Mouse (Mus musculus) ES-E14 (cell line): ENCODE data around the gene Syce1l. TPM values are rescaled to one million over a fixed set of nuclear protein-coding genes. Genes with fewer than 3 reads are reported as not detected.

Experiments
- DNase-seq: peaks from one replicate; pipeline ENCODE4 v3.0.0-alpha.2; 2013; ENCODE audit warnings: low read depth, low spot score
- H3K27ac ChIP-seq: 2 replicates; pipeline ENCODE4 v1.5.1; 2012; ENCODE audit warnings: low read depth, mild to moderate bottlenecking, low read length, moderate library complexity, mixed read lengths; ENCODE audit not compliant: poor library complexity, insufficient read depth, severe bottlenecking
- H3K36me3 ChIP-seq: 2 replicates; pipeline ENCODE4 v1.6.1; 2012; ENCODE audit warnings: mild to moderate bottlenecking, low read length, moderate library complexity, mixed read lengths; ENCODE audit not compliant: control insufficient read depth, poor library complexity, insufficient read depth, severe bottlenecking
- H3K4me1 ChIP-seq, 2 experiments: fragments of 150-350 bp in 1 of 2; sonication (generic) in 1 of 2; 2 replicates each; pipeline ENCODE4 v1.6.1; 2012; ENCODE audit warnings: low read length in 2 of 2, mild to moderate bottlenecking in 1 of 2, mixed read lengths in 1 of 2; ENCODE audit not compliant: control insufficient read depth in 2 of 2, insufficient read depth in 2 of 2, poor library complexity in 1 of 2
- H3K4me3 ChIP-seq, 2 experiments: fragments of 150-350 bp in 1 of 2; sonication (generic) in 1 of 2; 2 replicates each; pipeline ENCODE4 v1.5.1; 2012; ENCODE audit warnings: low read length in 2 of 2, low read depth in 1 of 2, mild to moderate bottlenecking in 1 of 2, mixed read lengths in 1 of 2; ENCODE audit not compliant: insufficient read depth in 1 of 2, poor library complexity in 1 of 2, severe bottlenecking in 1 of 2
- H3K9ac ChIP-seq: 2 replicates; pipeline ENCODE4 v1.6.1; 2012; ENCODE audit warnings: low read depth, mild to moderate bottlenecking, low read length, mixed read lengths; ENCODE audit not compliant: poor library complexity, insufficient read depth, severe bottlenecking
- H3K9me3 ChIP-seq: fragments of 150-350 bp; sonication (generic); 2 replicates; pipeline ENCODE4 v1.6.1; 2012; ENCODE audit warnings: low read depth, mild to moderate bottlenecking, low read length; ENCODE audit not compliant: control insufficient read depth, insufficient read depth
- CHD2 ChIP-seq: IDR thresholded peaks from 2 replicates; pipeline ENCODE4 v1.6.1; 2014; ENCODE audit warnings: mild to moderate bottlenecking, low read depth, low read length, inconsistent platforms
- HCFC1 ChIP-seq: IDR thresholded peaks from 2 replicates; pipeline ENCODE4 v1.6.1; 2012; ENCODE audit warnings: low read length, inconsistent platforms, borderline replicate concordance; ENCODE audit not compliant: insufficient read depth
- MAFK ChIP-seq: IDR thresholded peaks from 2 replicates; pipeline ENCODE4 v1.6.1; 2014; ENCODE audit warnings: mild to moderate bottlenecking, low read depth, low read length, inconsistent platforms; ENCODE audit not compliant: insufficient read depth
- ZC3H11A ChIP-seq: IDR thresholded peaks from 2 replicates; pipeline ENCODE4 v1.6.1; 2012; ENCODE audit warnings: low read depth, mild to moderate bottlenecking, inconsistent platforms, low read length, borderline replicate concordance
- ZNF384 ChIP-seq: IDR thresholded peaks from 2 replicates; pipeline ENCODE4 v1.6.1; 2012; ENCODE audit warnings: low read depth, low read length, inconsistent platforms
- in situ Hi-C, 2 experiments: fragments of 600-800 bp; cut with MboI; formaldehyde crosslinking; loops; one replicate each; pipeline ENCODE4 v1.15.1; 2025; ENCODE audit warnings: low sequenced_read_pairs in 2 of 2, inconsistent platforms in 1 of 2; ENCODE audit not compliant: unreplicated experiment in 2 of 2
- total RNA-seq: library from RNA; depleted of rRNA; stranded (reverse); fragments of 300-350 nt; gene quantifications from 2 replicates; pipeline ENCODE4 v1.2.3, GENCODE M21; 2012; rRNA removed

The Syce1l gene
- total RNA-seq, 1 experiment, result not detected

GRCm38 (mm10) chr8:113687889-113688542 lies 45.0 kb downstream of the Syce1l start:
- H3K36me3 ChIP-seq, result no peaks in the 10 kb centered on the region
- H3K9me3 ChIP-seq, result no peaks in the 10 kb centered on the region
- H3K27ac ChIP-seq, result no peak overlapping the region
- in situ Hi-C loops, result no loop called here
- no peaks in the 10 kb centered on the region; a peak in 1 of 4 replicates for H3K4me1 ChIP-seq
- H3K4me3 ChIP-seq, result no peak overlapping the region
- TF ChIP-seq HCFC1 (no peak), ZC3H11A (no peak), MAFK (no peak)
- H3K9ac ChIP-seq, result no peak overlapping the region
- DNase-seq, result no peak

GRCm38 (mm10) chr8:113688543-113688915 lies 45.5 kb downstream of the Syce1l start:
- TF ChIP-seq HCFC1 (no peak), MAFK (no peak), CHD2 (no peak), ZC3H11A (no peak), ZNF384 (no peak)

GRCm38 (mm10) chr8:113691622-113692343 lies 48.8 kb downstream of the Syce1l start:
- no peaks in the 10 kb centered on the region for H3K9me3 ChIP-seq
- in situ Hi-C loops, result no loop called here

More at GRCm38 (mm10) chr8:113688543-113688915, 45.5 kb downstream of the Syce1l start:
- H3K4me3 ChIP-seq, result no peak overlapping the region
- H3K27ac ChIP-seq, result no peak overlapping the region
- no peaks in the 10 kb centered on the region for H3K36me3 ChIP-seq
- H3K4me1 ChIP-seq, result no peaks in the 10 kb centered on the region; a peak in 1 of 4 replicates
- no peak overlapping the region for H3K9ac ChIP-seq
- in situ Hi-C loops, result no loop called here
- no peak for DNase-seq
- no peaks in the 10 kb centered on the region for H3K9me3 ChIP-seq

GRCm38 (mm10) chr8:113704968-113705367 lies 62.0 kb downstream of the Syce1l start:
- in situ Hi-C loops, result no loop called here
- Histone ChIP-seq H3K36me3 (no peaks in the 10 kb centered on the region), H3K9ac (no peak overlapping the region), H3K4me1 (no peaks in the 10 kb centered on the region), H3K9me3 (no peaks in the 10 kb centered on the region), H3K27ac (no peak overlapping the region), H3K4me3 (no peak overlapping the region)
- no peak for DNase-seq
- no peak for TF ChIP-seq MAFK
- TF ChIP-seq CHD2, result no peak
- TF ChIP-seq ZNF384, result no peak

More at GRCm38 (mm10) chr8:113691622-113692343, 48.8 kb downstream of the Syce1l start:
- H3K4me3 ChIP-seq, result no peak overlapping the region
- no peak for DNase-seq
- TF ChIP-seq ZC3H11A (no peak), MAFK (no peak), HCFC1 (no peak), CHD2 (no peak), ZNF384 (no peak)
- no peak overlapping the region for H3K27ac ChIP-seq
- H3K9ac ChIP-seq, result no peak overlapping the region
- H3K4me1 ChIP-seq, result no peaks in the 10 kb centered on the region; a peak in 1 of 4 replicates
- no peaks in the 10 kb centered on the region for H3K36me3 ChIP-seq

Other genes starting within 250 kb of the Syce1l start
- gene Mon1b, start 7.6 kb upstream of the Syce1l start, total RNA-seq, result 4.6 and 5.3 TPM in 2 replicates
- not detected in 2 replicates for gene Adamts18, start 205.5 kb downstream of the Syce1l start, total RNA-seq